ENCODE assay signal across 21 mouse cellular contexts in the genomic region with DNA sequence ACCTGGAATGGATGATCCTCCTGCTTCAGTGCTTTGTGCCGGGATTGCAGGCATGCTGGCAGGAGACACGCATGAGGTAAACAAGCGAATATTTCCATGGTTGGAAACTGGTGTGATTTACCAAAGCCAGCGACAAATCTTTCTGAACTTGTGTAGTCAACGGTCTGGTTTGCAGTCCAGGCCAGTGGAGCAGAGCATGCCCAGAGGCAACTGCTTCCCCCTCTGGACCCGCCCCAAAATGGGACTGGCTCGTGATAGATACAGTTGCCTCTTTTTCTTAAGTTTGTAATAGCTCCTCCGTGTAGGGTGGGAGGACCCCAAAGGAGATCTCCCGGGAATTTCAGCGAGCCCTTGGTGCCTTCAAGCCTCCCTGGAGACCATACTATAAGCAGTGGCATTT.
A peak's percentile ranks its signal among the peaks of the same experiment; 100 is the strongest.
DNase-seq lines count a peak whose midpoint lies in the region; ATAC-seq and TF ChIP-seq lines count a peak whose summit lies in the region.
"Had no signal": no experiment of that assay in that cellular context is flagged by ENCODE, and none has a peak within 500 bp of the region (broad histone marks: within the 10 kb centered on the region; RNA-seq: fewer than 3 reads in every experiment).

No protein-coding gene starts in this region.

- no peaks in the 10 kb centered on the region for H3K79me2 ChIP-seq in MEL (ENCODE audit: control insufficient read depth, insufficient read depth, low read length, poor library complexity)

- H3K36me3 ChIP-seq in heart, embryonic 11.5 days (ENCODE audit: control insufficient read depth, insufficient read depth, low read length): no peaks in the 10 kb centered on the region
- H3K36me3 ChIP-seq in MEL (ENCODE audit: control insufficient read depth in 1 of 2, insufficient read depth in 2 of 2, low read length in 2 of 2): peaks cover 0 to 16% of the 10 kb centered on the region in 2 experiments; a peak in 2 of 4 replicates
- H3K36me3 ChIP-seq in splenic B cell, adult 2 months (ENCODE audit: control insufficient read depth, insufficient read depth, low read length, poor library complexity, severe bottlenecking): no peaks in the 10 kb centered on the region
- H3K36me3 ChIP-seq: limb, embryonic 15.5 days; lung, embryonic 15.5 days; midbrain, embryonic 13.5 days had no signal

- H3K4me1 ChIP-seq in heart, embryonic 11.5 days (ENCODE audit: control insufficient read depth, insufficient read depth, low read length): peaks cover 18% of the 10 kb centered on the region
- peaks cover 7 to 29% of the 10 kb centered on the region in 2 experiments for H3K4me1 ChIP-seq in MEL (ENCODE audit: control insufficient read depth in 1 of 2, insufficient read depth in 2 of 2, low read length in 2 of 2)
- H3K4me1 ChIP-seq: midbrain, embryonic 13.5 days had no signal

- H3K9me3 ChIP-seq in heart, embryonic 11.5 days (replicated peaks; ENCODE audit: control insufficient read depth, low read length): no peaks in the 10 kb centered on the region
- H3K9me3 ChIP-seq in MEL (replicated peaks; ENCODE audit: insufficient read depth, low read length): no peaks in the 10 kb centered on the region
- H3K9me3 ChIP-seq: limb, embryonic 15.5 days; lung, embryonic 15.5 days; midbrain, embryonic 13.5 days had no signal

- peak; percentile 79 for DNase-seq in heart, adult 11 months
- DNase-seq in MEL (ENCODE audit: low read depth, low spot score): no peak
- DNase-seq in kidney, adult 8-10 months: peak; percentile 9 to 25
- peak; percentile 5 for DNase-seq in splenic B cell, adult 2 months (ENCODE audit: low read depth, low spot score)
- no peak for DNase-seq in lung, adult 18-20 months
- DNase-seq in embryo, embryonic 10 days (ENCODE audit: low spot score): no peak
- DNase-seq: cerebellum, adult 11 months; cerebellum, postnatal 36 days; heart, postnatal 4 days; layer of hippocampus, adult 9-11 months; lung, postnatal 36 days; spleen, adult 18-20 months had no signal

- no peak for TF ChIP-seq RAD21 in MEL (IDR thresholded peaks at IDR 0.05; ENCODE audit: low read depth, low read length)

- WGBS in heart, embryonic 11.5 days (ENCODE audit: insufficient replicate concordance): 72% methylated on average over 10 of the region's 10 CpGs

- TF ChIP-seq CTCF in MEL (IDR thresholded peaks at IDR 0.05 in 2 of 3, conservative IDR thresholded peaks at IDR 0.05 in 1 of 3; ENCODE audit: control insufficient read depth in 1 of 3, insufficient read depth in 1 of 3, low read depth in 2 of 3, low read length in 3 of 3, poor library complexity in 1 of 3, severe bottlenecking in 1 of 3): no peak

- no peak overlapping the region for H3K4me3 ChIP-seq in heart, embryonic 11.5 days (ENCODE audit: low read depth, low read length)
- H3K4me3 ChIP-seq in MEL (ENCODE audit: control insufficient read depth in 1 of 2, insufficient read depth in 1 of 2, low read depth in 2 of 2, low read length in 2 of 2): no peak overlapping the region
- H3K4me3 ChIP-seq: limb, embryonic 15.5 days; lung, embryonic 15.5 days; megakaryocyte, embryonic 14.5 days; midbrain, embryonic 13.5 days had no signal

- TF ChIP-seq EP300 in MEL (IDR thresholded peaks at IDR 0.05; ENCODE audit: low read depth in 1 of 2, low read length in 2 of 2): no peak

- ATAC-seq in heart, embryonic 11.5 days (replicated peaks; ENCODE audit: insufficient number of reproducible peaks, low FRiP score, low TSS enrichment): no peak
- ATAC-seq: forebrain, embryonic 16.5 days; inflammation-experienced regulatory T-cells, adult 6 months; midbrain, embryonic 13.5 days had no signal

- no peaks in the 10 kb centered on the region for H3K27me3 ChIP-seq in heart, embryonic 11.5 days (ENCODE audit: control insufficient read depth, insufficient read depth, low read length)
- H3K27me3 ChIP-seq in MEL (ENCODE audit: control insufficient read depth in 1 of 2, insufficient read depth in 2 of 2, low read length in 2 of 2): no peaks in the 10 kb centered on the region; a peak in 1 of 4 replicates
- H3K27me3 ChIP-seq in splenic B cell, adult 2 months (ENCODE audit: control insufficient read depth, insufficient read depth, low read length, poor library complexity, severe bottlenecking): no peaks in the 10 kb centered on the region
- H3K27me3 ChIP-seq: limb, embryonic 15.5 days; lung, embryonic 15.5 days; midbrain, embryonic 13.5 days had no signal

- H3K27ac ChIP-seq in heart, embryonic 11.5 days (ENCODE audit: low read depth, low read length): no peak overlapping the region
- no peak overlapping the region for H3K27ac ChIP-seq in MEL (ENCODE audit: control insufficient read depth, low read depth, low read length)
- H3K27ac ChIP-seq: hindbrain, embryonic 14.5 days; limb, embryonic 15.5 days; liver, embryonic 14.5 days; lung, embryonic 15.5 days; midbrain, embryonic 13.5 days had no signal

- no peak overlapping the region for H3K9ac ChIP-seq in heart, embryonic 11.5 days (ENCODE audit: low read depth, low read length)
- H3K9ac ChIP-seq in MEL (ENCODE audit: control insufficient read depth, low read depth, low read length, poor library complexity, severe bottlenecking): no peak overlapping the region
- H3K9ac ChIP-seq: hindbrain, embryonic 14.5 days; limb, embryonic 15.5 days; liver, embryonic 14.5 days; lung, embryonic 15.5 days; midbrain, embryonic 13.5 days had no signal

- H3K4me2 ChIP-seq in heart, embryonic 11.5 days: no peak overlapping the region
- H3K4me2 ChIP-seq: hindbrain, embryonic 14.5 days; limb, embryonic 15.5 days; lung, embryonic 15.5 days; midbrain, embryonic 13.5 days had no signal

- no peak for TF ChIP-seq POLR2A in MEL (IDR thresholded peaks at IDR 0.05; ENCODE audit: control insufficient read depth in 1 of 2, insufficient read depth in 1 of 2, low read depth in 1 of 2, low read length in 2 of 2, poor library complexity in 1 of 2)

TF ChIP-seq in MEL, 35 proteins besides CTCF, POLR2A, EP300 and RAD21:
- TF ChIP-seq NRF1 (IDR thresholded peaks at IDR 0.05; ENCODE audit: insufficient read depth, low read depth, low read length, poor library complexity, severe bottlenecking) (0 out of 2 replicates have a peak, but pooled peaks have one; percentile 25), USF2 (IDR thresholded peaks at IDR 0.05; ENCODE audit: borderline replicate concordance in 1 of 2, insufficient read depth in 1 of 2, low read depth in 1 of 2, low read length in 2 of 2) (no peak)

Comparison
In these comparisons a context has a peak if more than half of its experiments do, and no peak if none do; other contexts are left out.
1. DNase-seq: peak in heart, adult 11 months (single experiment), kidney, adult 8-10 months (2 of 2) and splenic B cell, adult 2 months (single experiment); none in MEL (single experiment), lung, adult 18-20 months (0 of 2) and embryo, embryonic 10 days (single experiment).